Mouse (Mus musculus): Measurements from ENCODE around the gene Polr3h. TPM values are rescaled to one million over a fixed set of nuclear protein-coding genes. Genes with fewer than 3 reads are reported as not detected.
A peak's percentile ranks its signal among the peaks of the same experiment; 100 is the strongest.

Gene Polr3h
- polyA plus RNA-seq, 1 experiment from 2014 or later, result 80.6 TPM

DNA sequence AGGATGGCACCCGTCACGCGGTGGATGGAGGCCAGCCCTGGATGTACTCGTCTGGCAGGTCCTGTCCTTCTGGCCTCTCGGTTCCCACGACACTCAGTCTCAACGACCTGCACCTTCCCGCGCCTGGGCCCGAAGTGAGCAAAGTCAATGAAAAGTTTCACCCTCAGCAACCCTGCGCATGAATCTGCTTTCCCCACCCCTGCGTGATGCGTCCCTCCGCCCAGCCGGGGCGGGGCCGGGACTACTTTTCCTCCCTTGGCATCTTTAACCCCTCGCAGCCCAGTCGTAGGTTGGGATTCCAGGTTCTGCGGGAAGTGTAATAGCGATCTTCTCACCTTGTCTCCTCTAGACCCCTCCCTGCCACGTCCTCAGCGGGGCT is 67.9 kb downstream of the Polr3h start:
- Histone ChIP-seq H3K4me3 (peak overlapping the region; percentile 92), H3K4me1 (replicated peaks) (peaks cover 41% of the 10 kb centered on the region), H3K9me3 (no peaks in the 10 kb centered on the region), H3K4me2 (peak overlapping the region; percentile 94), H3K36me3 (no peaks in the 10 kb centered on the region), H3K27me3 (no peaks in the 10 kb centered on the region), H3K27ac (replicated peaks) (peak overlapping the region; percentile 96), H3K9ac (peak overlapping the region; percentile 90)
- 0 out of 2 replicates have a peak, but pooled peaks have one; percentile 2 for ATAC-seq (ENCODE audit: low read depth)
- WGBS, result under 1% methylated on average over 23 of the region's 23 CpGs

DNA sequence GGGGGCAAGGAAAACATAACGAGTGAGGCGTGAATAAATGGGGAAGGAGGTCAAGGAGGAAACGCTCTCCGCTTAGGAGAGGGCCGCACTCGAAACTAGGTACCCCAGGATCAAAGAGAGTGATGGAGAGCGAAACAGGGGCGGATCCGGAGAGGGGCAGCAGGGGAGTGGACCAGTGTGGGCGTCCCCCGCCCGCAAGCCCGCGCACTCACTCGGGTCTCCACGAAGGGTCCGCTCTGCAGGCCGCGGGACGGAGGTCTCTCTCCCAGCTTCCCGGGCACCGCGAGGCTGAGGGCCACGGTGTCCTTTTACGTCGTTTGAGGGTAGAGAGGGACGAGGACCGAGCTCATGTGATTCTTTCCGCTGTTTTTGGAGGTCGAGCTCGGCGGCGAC is 68.3 kb downstream of the Polr3h start:
- no peaks in the 10 kb centered on the region for H3K27me3 ChIP-seq
- under 1% methylated on average over 33 of the region's 33 CpGs for WGBS
- no peaks in the 10 kb centered on the region for H3K36me3 ChIP-seq
- peak overlapping the region; percentile 94 for H3K4me2 ChIP-seq
- no peak for ATAC-seq (ENCODE audit: low read depth)
- no peaks in the 10 kb centered on the region for H3K9me3 ChIP-seq
- H3K4me1 ChIP-seq (replicated peaks), result peaks cover 41% of the 10 kb centered on the region
- peak overlapping the region; percentile 90 for H3K9ac ChIP-seq
- peak overlapping the region; percentile 96 for H3K27ac ChIP-seq (replicated peaks)
- H3K4me3 ChIP-seq, result peak overlapping the region; percentile 92

DNA sequence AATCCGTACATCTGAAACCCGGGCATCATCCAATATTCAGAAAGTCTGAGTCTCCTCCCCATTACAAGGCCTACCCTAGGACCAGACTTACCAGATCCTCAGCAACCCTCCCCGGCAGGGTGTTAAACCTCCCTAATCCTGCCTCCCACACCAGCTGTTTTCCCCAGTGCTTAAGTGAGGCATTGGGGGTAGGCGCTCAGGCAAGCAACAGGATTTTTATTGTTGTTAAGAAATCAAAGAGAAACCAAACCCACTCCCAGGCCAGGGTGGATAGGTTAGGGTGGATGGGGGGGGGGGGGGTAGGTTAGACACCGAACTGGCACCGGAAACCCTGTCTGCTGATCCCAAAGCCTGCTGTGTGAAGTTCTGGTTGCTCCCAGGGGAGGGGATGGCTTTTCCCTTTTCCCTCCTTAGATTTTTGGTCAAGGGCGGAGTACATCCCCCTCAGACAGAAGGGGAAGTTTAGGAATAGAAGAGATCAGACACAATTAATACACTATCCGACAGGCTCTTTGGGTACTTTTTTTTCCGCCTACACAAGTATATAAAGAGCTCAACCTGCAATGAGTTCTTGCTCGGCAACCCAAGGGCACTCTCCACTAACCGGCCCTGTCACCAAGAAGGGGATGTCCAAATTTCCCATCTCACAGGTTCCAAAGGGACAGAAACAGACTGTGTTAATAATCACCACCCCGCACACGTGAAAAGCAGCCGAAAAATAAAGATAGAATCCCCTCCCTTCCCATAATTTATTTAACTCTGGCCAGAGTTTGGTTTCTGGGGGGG is 68.9 kb downstream of the Polr3h start:
- ATAC-seq (ENCODE audit: low read depth), result no peak

DNA sequence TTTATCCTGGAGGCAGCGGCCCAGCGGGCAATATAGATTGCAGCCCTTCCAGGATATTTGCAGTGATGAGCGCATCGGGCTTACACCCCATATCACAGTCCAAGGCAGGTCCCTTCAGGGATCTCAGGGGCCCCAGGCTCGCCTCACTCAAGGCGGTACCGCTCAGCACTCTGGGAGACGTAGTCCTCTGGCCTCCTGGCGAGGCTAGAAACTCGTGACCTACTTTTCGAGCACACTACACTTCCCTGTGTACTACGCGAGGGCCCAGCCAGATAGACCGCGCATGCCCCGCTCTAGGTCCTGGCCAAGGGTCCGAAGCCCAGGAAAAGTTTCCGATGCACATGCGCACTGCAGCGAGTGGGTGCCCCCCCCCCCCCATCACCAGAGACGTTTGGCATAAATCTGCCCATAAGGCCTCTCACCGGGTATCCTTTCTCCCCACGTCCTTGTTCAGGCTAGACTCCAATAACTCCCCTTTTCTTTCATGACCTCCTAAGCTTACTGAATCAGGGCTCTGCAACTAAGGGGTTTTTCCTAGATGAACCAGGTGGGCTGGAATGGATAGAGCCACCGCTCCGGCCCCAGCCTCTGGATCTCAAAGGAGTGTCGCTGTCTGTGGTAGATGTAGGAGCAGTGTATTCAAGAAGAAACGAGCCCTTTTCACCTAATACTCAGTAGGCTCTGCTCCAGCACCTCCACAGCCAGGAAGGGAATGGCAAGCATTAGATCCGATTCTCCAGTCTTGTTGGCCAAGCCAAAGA is 69.8 kb downstream of the Polr3h start:
- Histone ChIP-seq H3K36me3 (peaks cover 11% of the 10 kb centered on the region), H3K9ac (peak overlapping the region; percentile 90), H3K4me1 (replicated peaks) (peaks cover 41% of the 10 kb centered on the region), H3K9me3 (no peaks in the 10 kb centered on the region), H3K4me2 (peak overlapping the region; percentile 94), H3K27me3 (no peaks in the 10 kb centered on the region), H3K27ac (replicated peaks) (peak overlapping the region; percentile 96), H3K4me3 (peak overlapping the region; percentile 92)
- peak; percentile 86 for ATAC-seq (ENCODE audit: low read depth)
- WGBS, result under 1% methylated on average over 28 of the region's 28 CpGs

More for the DNA sequence above, 68.9 kb downstream of the Polr3h start:
- WGBS, result 2% methylated on average over 14 of the region's 14 CpGs
- peaks cover 41% of the 10 kb centered on the region for H3K4me1 ChIP-seq (replicated peaks)
- H3K27me3 ChIP-seq, result no peaks in the 10 kb centered on the region
- H3K36me3 ChIP-seq, result peaks cover 2% of the 10 kb centered on the region; the same call in 1 of the 2 replicates
- peak overlapping the region; percentile 92 for H3K4me3 ChIP-seq
- peak overlapping the region; percentile 90 for H3K9ac ChIP-seq
- H3K4me2 ChIP-seq, result peak overlapping the region; percentile 94
- peak overlapping the region; percentile 96 for H3K27ac ChIP-seq (replicated peaks)
- no peaks in the 10 kb centered on the region for H3K9me3 ChIP-seq

DNA sequence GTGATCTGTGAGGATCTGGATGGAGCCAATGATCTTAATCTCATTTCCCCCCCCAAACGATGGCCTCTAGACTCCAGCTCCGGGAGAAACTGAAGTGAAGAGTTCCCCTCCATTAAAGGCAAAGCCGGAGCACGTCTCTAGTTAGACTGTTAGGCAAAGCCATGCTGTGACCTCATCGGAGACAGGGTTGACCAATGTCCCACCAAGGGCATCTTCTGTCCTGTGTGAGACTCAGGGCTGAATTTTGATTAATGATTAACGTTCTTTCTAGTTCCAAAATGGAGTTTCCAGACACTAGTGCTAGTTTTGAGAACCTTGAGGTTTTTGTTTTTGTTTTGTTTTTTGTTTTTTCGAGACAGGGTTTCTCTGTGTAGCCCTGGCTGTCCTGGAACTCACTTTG is 73.0 kb downstream of the Polr3h start:
- no peaks in the 10 kb centered on the region for H3K9me3 ChIP-seq
- peaks cover 27% of the 10 kb centered on the region for H3K4me1 ChIP-seq (replicated peaks)
- no peak overlapping the region for H3K4me2 ChIP-seq
- no peak overlapping the region for H3K27ac ChIP-seq (replicated peaks)
- H3K9ac ChIP-seq, result no peak overlapping the region
- 91% methylated on average over 7 of the region's 7 CpGs for WGBS
- ATAC-seq (ENCODE audit: low read depth), result no peak
- H3K36me3 ChIP-seq, result peaks cover 36% of the 10 kb centered on the region
- no peak overlapping the region for H3K4me3 ChIP-seq
- H3K27me3 ChIP-seq, result no peaks in the 10 kb centered on the region

DNA sequence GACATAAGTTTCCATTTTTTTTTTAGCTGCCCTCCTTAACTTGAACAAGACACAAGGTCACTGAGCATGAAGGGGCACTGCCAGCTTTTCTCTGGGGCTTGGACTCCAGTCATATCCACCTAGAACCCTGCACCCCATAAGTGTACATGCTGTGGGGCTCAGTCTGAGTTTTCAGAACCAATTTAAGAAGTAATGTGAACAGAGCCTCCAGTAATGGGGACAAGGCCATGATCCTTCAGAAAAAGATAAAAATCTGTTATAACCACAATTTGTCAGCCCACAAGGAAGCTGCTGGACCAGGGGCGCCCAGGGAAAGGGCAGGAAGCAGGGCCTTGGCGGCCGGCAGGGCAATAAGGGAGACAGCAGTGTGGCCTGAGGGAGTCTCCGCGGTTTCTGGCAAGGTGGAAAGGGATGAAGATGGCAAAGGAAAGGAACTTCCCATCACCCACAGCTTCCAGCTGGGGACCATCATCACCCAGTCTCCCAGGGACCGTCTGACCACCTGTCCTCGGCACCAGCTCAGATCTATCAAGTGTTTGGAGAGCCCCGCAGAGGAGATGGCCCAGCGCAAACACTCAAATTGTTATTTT is 73.5 kb downstream of the Polr3h start:
- Histone ChIP-seq H3K36me3 (peaks cover 41% of the 10 kb centered on the region), H3K27me3 (no peaks in the 10 kb centered on the region), H3K4me2 (no peak overlapping the region), H3K9me3 (no peaks in the 10 kb centered on the region), H3K4me3 (no peak overlapping the region), H3K4me1 (replicated peaks) (peaks cover 27% of the 10 kb centered on the region), H3K9ac (no peak overlapping the region; the same call in 1 of the 2 replicates), H3K27ac (replicated peaks) (no peak overlapping the region)
- 90% methylated on average over 9 of the region's 9 CpGs for WGBS
- ATAC-seq (ENCODE audit: low read depth), result no peak

DNA sequence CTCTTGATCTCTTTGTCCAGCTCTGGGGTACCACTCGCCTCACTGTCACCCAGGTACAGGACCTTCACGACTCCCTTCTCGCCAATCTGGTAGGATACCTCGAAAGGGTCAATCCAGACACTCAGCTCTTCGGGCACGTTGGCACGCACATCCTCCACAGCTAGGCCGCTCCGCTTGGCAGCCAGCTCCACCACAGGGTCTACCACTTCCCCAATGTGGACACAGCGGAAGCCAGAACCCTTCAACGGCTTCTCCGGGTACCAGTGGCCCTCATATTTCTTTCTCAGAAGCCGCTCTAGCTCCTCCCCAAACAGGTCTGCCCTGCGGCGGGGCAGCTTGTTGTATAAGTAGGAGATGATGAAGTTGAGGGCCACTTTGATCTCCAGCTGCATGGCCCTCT is 74.7 kb downstream of the Polr3h start:
- peaks cover 15% of the 10 kb centered on the region for H3K4me1 ChIP-seq (replicated peaks)
- H3K9ac ChIP-seq, result no peak overlapping the region
- no peak overlapping the region for H3K4me2 ChIP-seq
- no peak overlapping the region for H3K27ac ChIP-seq (replicated peaks)
- no peak for ATAC-seq (ENCODE audit: low read depth)
- peaks cover 51% of the 10 kb centered on the region for H3K36me3 ChIP-seq
- H3K27me3 ChIP-seq, result no peaks in the 10 kb centered on the region
- WGBS, result 96% methylated on average over 15 of the region's 15 CpGs
- no peaks in the 10 kb centered on the region for H3K9me3 ChIP-seq
- no peak overlapping the region for H3K4me3 ChIP-seq

DNA sequence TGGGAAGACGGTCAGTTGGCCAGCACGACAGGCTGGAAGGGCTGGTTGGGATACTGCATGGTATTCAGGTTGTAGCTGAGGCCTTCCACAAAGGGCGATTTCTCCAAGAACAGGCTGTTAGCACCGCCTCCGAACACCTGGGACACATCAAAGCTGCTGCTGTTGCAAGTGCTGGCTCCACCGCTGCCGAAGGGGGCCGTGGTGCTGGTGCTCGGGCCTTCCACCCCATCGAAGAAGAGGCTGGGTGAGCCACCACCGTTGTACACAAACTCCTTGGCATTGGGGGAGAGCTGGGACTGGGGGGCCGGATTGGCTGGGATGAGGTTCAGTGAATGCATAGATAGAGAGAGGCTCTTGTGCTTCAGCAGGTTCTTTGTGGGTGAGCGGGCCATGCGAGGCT is 75.3 kb downstream of the Polr3h start:
- no peak overlapping the region for H3K27ac ChIP-seq (replicated peaks)
- H3K9me3 ChIP-seq, result no peaks in the 10 kb centered on the region
- no peaks in the 10 kb centered on the region for H3K27me3 ChIP-seq
- H3K9ac ChIP-seq, result no peak overlapping the region
- 87% methylated on average over 14 of the region's 14 CpGs for WGBS
- no peak overlapping the region for H3K4me3 ChIP-seq
- no peak overlapping the region for H3K4me2 ChIP-seq
- peaks cover 12% of the 10 kb centered on the region for H3K4me1 ChIP-seq (replicated peaks)
- no peak for ATAC-seq (ENCODE audit: low read depth)
- peaks cover 51% of the 10 kb centered on the region for H3K36me3 ChIP-seq

DNA sequence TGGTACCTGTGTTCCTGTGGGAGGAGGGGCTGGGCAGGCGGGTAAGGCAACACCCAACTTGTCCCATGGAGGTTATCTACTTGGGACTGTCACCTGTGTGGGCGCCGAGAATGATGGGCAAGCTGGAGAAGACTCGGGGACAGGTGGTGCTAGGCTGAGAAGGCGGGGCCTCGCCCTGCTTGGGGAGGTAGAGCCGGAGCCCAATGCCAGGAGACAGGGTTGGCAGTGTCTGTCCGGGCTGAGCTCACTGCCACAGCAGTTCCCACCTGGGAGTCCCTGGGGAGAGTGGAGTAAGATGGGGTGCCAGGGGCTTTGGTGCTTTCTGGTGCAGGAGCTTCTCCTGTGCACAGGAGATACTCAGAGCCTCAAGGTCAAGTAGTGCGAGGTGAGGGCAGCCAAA is 76.9 kb downstream of the Polr3h start:
- WGBS, result 88% methylated on average over 9 of the region's 9 CpGs

DNA sequence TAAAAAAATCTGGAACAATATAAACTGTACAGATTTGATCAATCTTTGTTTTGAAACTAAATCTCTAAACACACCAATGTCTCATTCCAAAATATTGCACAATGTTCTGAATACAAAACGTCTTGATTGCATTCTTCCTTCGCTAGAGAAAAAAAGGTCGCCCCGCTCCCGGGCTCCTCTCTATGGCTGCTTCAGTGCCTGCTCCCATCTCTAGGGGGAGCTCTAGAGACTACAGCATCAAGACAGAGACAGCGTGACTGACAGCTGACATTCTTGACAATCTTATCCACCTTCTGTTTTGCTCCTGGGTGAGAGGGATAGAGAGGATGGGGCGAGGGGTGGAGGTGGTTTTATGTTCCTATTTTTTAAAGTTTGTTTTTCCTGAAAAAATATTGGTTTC is 77.7 kb downstream of the Polr3h start:
- H3K4me2 ChIP-seq, result no peak overlapping the region
- no peaks in the 10 kb centered on the region for H3K27me3 ChIP-seq
- 55% methylated on average over 7 of the region's 7 CpGs for WGBS

More for the DNA sequence above, 76.9 kb downstream of the Polr3h start:
- Histone ChIP-seq H3K9me3 (no peaks in the 10 kb centered on the region), H3K27me3 (no peaks in the 10 kb centered on the region), H3K36me3 (peaks cover 51% of the 10 kb centered on the region), H3K9ac (no peak overlapping the region), H3K4me1 (replicated peaks) (no peaks in the 10 kb centered on the region; the same call in 1 of the 2 replicates), H3K27ac (replicated peaks) (no peak overlapping the region), H3K4me3 (no peak overlapping the region), H3K4me2 (no peak overlapping the region)
- ATAC-seq (ENCODE audit: low read depth), result peak; percentile 17; the same call in 1 of the 2 replicates

DNA sequence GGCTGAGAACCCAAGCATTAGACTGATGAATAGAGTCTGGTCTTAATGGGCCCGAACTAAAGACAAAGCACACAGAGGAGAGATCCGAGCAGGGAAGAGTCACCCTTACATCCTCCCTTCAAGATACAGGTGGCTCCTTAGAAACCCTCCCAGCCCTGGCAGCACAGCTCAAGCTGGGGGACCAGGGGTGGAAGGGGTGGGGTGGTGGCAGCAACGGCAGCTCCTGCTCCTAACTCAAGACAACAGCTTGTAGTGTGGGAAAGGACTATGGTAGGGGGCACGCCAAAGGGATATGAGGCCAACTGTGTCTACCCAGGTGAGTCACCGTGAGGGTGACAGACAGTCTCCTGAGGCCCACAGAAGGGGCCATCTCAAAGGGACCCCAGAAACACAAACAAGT is 78.2 kb downstream of the Polr3h start:
- ATAC-seq (ENCODE audit: low read depth), result no peak
- Histone ChIP-seq H3K27ac (replicated peaks) (no peak overlapping the region), H3K27me3 (no peaks in the 10 kb centered on the region), H3K36me3 (peaks cover 51% of the 10 kb centered on the region), H3K4me2 (no peak overlapping the region), H3K4me3 (no peak overlapping the region), H3K4me1 (replicated peaks) (no peaks in the 10 kb centered on the region; the same call in 1 of the 2 replicates), H3K9me3 (no peaks in the 10 kb centered on the region), H3K9ac (no peak overlapping the region)
- WGBS, result 88% methylated on average over 5 of the region's 5 CpGs

More for the DNA sequence above, 77.7 kb downstream of the Polr3h start:
- H3K4me3 ChIP-seq, result no peak overlapping the region
- no peak overlapping the region for H3K27ac ChIP-seq (replicated peaks)
- no peaks in the 10 kb centered on the region for H3K9me3 ChIP-seq
- peaks cover 51% of the 10 kb centered on the region for H3K36me3 ChIP-seq
- H3K4me1 ChIP-seq (replicated peaks), result no peaks in the 10 kb centered on the region; the same call in 1 of the 2 replicates
- H3K9ac ChIP-seq, result no peak overlapping the region
- no peak for ATAC-seq (ENCODE audit: low read depth)

DNA sequence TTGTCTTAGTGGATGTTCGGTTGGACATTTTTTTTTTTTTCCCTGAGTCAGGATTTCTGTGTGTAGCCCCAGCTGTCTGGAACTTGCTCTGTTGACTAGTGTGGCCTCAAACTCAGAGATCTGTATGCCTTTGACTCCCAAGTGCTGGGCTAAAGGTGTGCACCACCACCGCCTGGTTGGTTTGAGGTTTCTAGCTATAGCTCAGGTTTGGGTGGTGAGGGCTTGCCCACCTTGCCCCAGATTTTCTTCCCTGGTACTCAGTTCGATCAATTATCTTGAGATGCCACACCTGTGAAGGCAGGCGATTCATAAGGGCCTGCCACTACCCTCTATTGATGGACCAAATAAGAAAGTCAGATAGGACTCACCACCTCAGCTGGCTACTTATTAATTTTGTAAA is 78.9 kb downstream of the Polr3h start:
- 88% methylated on average over 4 of the region's 4 CpGs for WGBS
- no peak overlapping the region for H3K9ac ChIP-seq
- H3K4me1 ChIP-seq (replicated peaks), result no peaks in the 10 kb centered on the region; the same call in 1 of the 2 replicates
- H3K27me3 ChIP-seq, result no peaks in the 10 kb centered on the region
- H3K9me3 ChIP-seq, result no peaks in the 10 kb centered on the region
- no peak overlapping the region for H3K27ac ChIP-seq (replicated peaks)
- H3K4me3 ChIP-seq, result no peak overlapping the region
- ATAC-seq (ENCODE audit: low read depth), result no peak
- peaks cover 49% of the 10 kb centered on the region for H3K36me3 ChIP-seq
- H3K4me2 ChIP-seq, result no peak overlapping the region
